Mouse (Mus musculus): ENCODE measurements around the gene Lclat1.

- TF ChIP-seq CTCF (IDR thresholded peaks at IDR 0.05; ENCODE audit: control insufficient read depth, insufficient read depth, insufficient read length) (no peak), MYOD1 (IDR thresholded peaks at IDR 0.05; ENCODE audit: control insufficient read depth, insufficient read length, low read depth) (no peak), USF1 (IDR thresholded peaks at IDR 0.05; ENCODE audit: low read depth) (no peak), MAX (IDR thresholded peaks at IDR 0.05) (no peak)
Measured at GRCm38 (mm10) chr17:73196139-73196538, 88.4 kb downstream of the Lclat1 start.

Measured in C2C12 (cell line).